Mouse (Mus musculus) midbrain, embryonic 12.5 days (tissue): ENCODE data around the gene Tsr1. TPM values are rescaled to one million over a fixed set of nuclear protein-coding genes. Genes with fewer than 3 reads are reported as not detected.
A peak's percentile ranks its signal among the peaks of the same experiment; 100 is the strongest.

Experiments used
- ATAC-seq: fragments of 200-750 bp; cut with Nextera tagmentation; 2 replicates; pipeline ENCODE4 v1.8.0; 2017; ENCODE audit warnings: low read depth, moderate TSS enrichment, moderate library complexity; ENCODE audit not compliant: low FRiP score
- H3K27ac ChIP-seq: fragments of 300-500 bp; sonication (generic); replicated peaks from 2 replicates; pipeline ENCODE4 v1.5.1; 2016; ENCODE audit warnings: mild to moderate bottlenecking
- H3K27me3 ChIP-seq: fragments of 300-500 bp; sonication (generic); 2 replicates; pipeline ENCODE4 v1.6.1; 2016; ENCODE audit warnings: mild to moderate bottlenecking
- H3K36me3 ChIP-seq: fragments of 300-500 bp; sonication (generic); 2 replicates; pipeline ENCODE4 v1.6.1; 2016
- H3K4me1 ChIP-seq: fragments of 300-500 bp; sonication (generic); 2 replicates; pipeline ENCODE4 v1.6.1; 2016
- H3K4me2 ChIP-seq: fragments of 300-500 bp; sonication (generic); replicated peaks from 2 replicates; pipeline ENCODE4 v1.6.1; 2016; ENCODE audit warnings: mild to moderate bottlenecking, moderate library complexity
- H3K4me3 ChIP-seq: fragments of 300-500 bp; sonication (generic); 2 replicates; pipeline ENCODE4 v1.5.1; 2016; ENCODE audit warnings: mild to moderate bottlenecking
- H3K9ac ChIP-seq: fragments of 300-500 bp; sonication (generic); replicated peaks from 2 replicates; pipeline ENCODE4 v1.6.1; 2016; ENCODE audit warnings: mild to moderate bottlenecking, moderate library complexity
- H3K9me3 ChIP-seq: fragments of 300-500 bp; sonication (generic); 2 replicates; pipeline ENCODE4 v1.6.1; 2016; ENCODE audit warnings: mild to moderate bottlenecking
- WGBS: fragments of 180-500 bp; shearing (Covaris S2); methylation state at CpG from one replicate; pipeline ENCODE4 v1.1.7; 2016; 5-methylcytosine and 5-hydroxymethylcytosine counted together
- polyA plus RNA-seq: library from polyadenylated mRNA; unstranded; fragments of >200 nt; fragmentation: Nextera tagmentation; extraction: Ambion mirVana; gene quantifications from 2 replicates; pipeline ENCODE4 v1.2.1, GENCODE M21; 2016

Gene Tsr1
- polyA plus RNA-seq, 1 experiment from 2014 or later: 36.4 TPM

DNA sequence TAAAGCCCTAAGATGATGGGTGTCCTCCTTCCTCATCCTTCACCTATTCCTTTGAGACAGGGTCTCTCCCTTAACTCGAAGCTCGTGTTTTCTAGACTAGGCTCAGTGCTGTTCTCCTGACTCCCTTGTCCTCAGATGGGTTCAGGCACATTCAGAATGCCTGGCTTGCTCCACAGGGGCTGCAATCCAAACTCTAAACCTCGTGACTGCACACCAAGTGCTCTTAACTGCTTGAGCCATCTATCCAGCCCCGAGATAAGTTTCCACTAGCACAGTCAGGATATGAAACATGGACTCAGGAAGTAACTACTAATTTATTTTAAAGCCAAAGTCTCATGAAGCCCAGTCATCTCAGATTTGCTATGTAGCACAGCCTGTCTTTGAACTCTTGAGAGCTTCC, 27.3 kb upstream of the Tsr1 start:
- Histone ChIP-seq H3K4me3 (no peak overlapping the region), H3K36me3 (peaks cover 25% of the 10 kb centered on the region), H3K9me3 (no peaks in the 10 kb centered on the region), H3K9ac (no peak overlapping the region), H3K27me3 (no peaks in the 10 kb centered on the region), H3K27ac (peak overlapping the region; percentile 76; the same call in 1 of the 2 replicates), H3K4me2 (no peak overlapping the region), H3K4me1 (peaks cover 25% of the 10 kb centered on the region)
- no peak for ATAC-seq
- WGBS: 83% methylated on average over 4 of the region's 4 CpGs

DNA sequence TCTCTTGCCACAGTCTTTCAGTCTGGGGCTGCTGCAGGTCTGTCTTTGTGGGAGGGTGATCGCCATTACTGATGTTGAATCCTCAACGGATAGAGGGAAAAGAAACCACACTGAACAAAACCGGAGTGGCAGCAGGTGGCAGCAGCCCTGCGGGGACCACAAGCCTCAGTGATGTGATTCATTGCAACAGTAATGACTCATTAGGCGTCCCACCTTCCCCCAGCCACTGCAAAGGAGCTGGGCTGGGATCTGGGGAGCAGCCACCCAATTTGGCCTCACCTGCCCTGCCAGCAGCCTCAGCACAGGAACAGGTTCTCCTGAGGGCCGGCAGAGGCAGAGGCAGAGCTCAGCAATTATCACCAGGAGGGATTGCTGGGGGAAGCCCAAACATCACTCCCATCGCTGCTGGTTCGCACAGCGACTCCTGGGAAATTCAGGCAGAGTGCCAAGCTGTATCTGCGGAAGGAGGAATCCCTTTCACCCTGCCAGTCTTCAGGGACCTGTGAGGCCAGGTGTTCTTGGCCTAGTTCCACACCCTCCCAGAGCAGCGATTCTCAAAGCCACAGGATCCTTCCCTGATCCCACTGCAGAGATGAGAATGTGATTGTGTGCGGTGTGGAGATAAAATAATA, 26.8 kb upstream of the Tsr1 start:
- ATAC-seq: no peak
- H3K27ac ChIP-seq: peak overlapping the region; percentile 68

DNA sequence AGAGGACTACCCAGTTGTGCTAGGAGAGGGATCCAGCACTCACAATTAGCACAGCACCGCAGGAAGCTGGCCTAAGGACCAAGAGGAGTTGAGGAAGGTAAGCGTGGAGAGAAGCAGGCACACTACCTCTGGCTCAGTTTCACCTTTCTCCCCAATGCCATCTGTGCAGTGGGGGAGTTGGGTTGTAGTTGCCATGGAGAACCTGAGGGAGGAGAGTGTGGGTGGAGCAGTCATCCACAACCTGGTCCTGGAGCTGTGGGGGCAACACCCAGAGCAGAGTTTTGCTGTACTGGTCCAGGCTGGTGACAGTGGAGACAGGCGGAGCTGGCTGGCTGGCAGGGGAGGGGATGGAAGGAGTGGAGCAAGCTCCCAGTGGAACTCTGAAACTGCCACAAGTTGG, 23.2 kb upstream of the Tsr1 start:
- Histone ChIP-seq H3K4me1 (peaks cover 36% of the 10 kb centered on the region), H3K36me3 (no peaks in the 10 kb centered on the region), H3K4me3 (no peak overlapping the region), H3K4me2 (no peak overlapping the region), H3K27ac (no peak overlapping the region), H3K9me3 (no peaks in the 10 kb centered on the region), H3K27me3 (no peaks in the 10 kb centered on the region), H3K9ac (0 out of 2 replicates have a peak overlapping the region, but pooled peaks have one; percentile 16)
- ATAC-seq: no peak
- 70% methylated on average over 3 of the region's 3 CpGs for WGBS

More for the DNA sequence above, 26.8 kb upstream of the Tsr1 start:
- Histone ChIP-seq H3K9me3 (no peaks in the 10 kb centered on the region), H3K4me2 (no peak overlapping the region), H3K4me1 (peaks cover 26% of the 10 kb centered on the region), H3K4me3 (no peak overlapping the region), H3K9ac (no peak overlapping the region), H3K27me3 (no peaks in the 10 kb centered on the region), H3K36me3 (peaks cover 22% of the 10 kb centered on the region)
- WGBS: 33% methylated on average over 12 of the region's 12 CpGs

DNA sequence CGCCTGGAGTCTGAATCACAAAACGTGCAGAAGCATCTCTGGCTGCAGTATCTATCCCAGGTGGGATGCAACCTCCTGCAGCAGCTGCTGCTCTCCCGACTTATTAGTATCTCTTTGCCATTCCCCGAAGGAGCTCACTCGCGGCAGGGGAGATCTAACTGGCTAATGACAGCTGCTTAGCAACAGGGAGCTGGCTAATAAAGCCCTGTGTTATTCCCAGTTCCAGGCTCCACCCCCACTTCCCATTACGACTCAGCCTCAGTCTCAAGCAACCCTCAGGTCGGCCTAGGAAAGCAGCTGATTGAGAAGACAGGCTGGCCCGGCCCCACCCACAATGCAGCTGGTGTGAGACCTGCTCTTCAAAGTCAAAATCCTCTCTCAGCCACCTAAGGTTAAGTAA, 21.1 kb upstream of the Tsr1 start:
- Histone ChIP-seq H3K4me1 (peaks cover 25% of the 10 kb centered on the region), H3K27me3 (no peaks in the 10 kb centered on the region), H3K9ac (no peak overlapping the region), H3K36me3 (no peaks in the 10 kb centered on the region), H3K27ac (peak overlapping the region; percentile 86), H3K4me3 (no peak overlapping the region), H3K9me3 (no peaks in the 10 kb centered on the region), H3K4me2 (peak overlapping the region; percentile 42)
- peak; percentile 91 for ATAC-seq
- WGBS: 2% methylated on average over 9 of the region's 9 CpGs

DNA sequence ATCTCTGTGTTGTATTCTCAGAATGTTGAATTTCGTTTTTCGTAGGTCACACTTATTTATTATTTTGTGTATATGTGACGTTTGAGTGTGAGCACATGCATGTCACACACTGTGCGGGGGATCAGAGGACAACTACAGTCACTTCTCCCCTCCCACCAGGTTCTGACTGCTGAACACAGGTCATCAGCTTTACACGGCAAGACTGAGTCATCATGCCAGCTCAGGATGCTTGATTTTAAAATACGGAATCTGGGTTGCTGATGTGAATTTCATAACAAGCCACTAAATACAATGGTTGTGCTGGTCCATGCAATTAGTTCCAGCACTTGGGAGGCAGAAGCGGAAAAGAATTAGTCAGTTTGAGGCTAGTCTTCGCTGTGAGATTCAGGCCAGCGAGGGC, 16.9 kb upstream of the Tsr1 start:
- no peak overlapping the region for H3K4me2 ChIP-seq
- WGBS: 88% methylated on average over 9 of the region's 9 CpGs
- H3K36me3 ChIP-seq: peaks cover 5% of the 10 kb centered on the region; the same call in 1 of the 2 replicates
- H3K4me1 ChIP-seq: peaks cover 22% of the 10 kb centered on the region
- no peak overlapping the region for H3K9ac ChIP-seq
- H3K4me3 ChIP-seq: no peak overlapping the region
- no peaks in the 10 kb centered on the region for H3K27me3 ChIP-seq
- no peaks in the 10 kb centered on the region for H3K9me3 ChIP-seq
- no peak overlapping the region for H3K27ac ChIP-seq
- ATAC-seq: no peak

DNA sequence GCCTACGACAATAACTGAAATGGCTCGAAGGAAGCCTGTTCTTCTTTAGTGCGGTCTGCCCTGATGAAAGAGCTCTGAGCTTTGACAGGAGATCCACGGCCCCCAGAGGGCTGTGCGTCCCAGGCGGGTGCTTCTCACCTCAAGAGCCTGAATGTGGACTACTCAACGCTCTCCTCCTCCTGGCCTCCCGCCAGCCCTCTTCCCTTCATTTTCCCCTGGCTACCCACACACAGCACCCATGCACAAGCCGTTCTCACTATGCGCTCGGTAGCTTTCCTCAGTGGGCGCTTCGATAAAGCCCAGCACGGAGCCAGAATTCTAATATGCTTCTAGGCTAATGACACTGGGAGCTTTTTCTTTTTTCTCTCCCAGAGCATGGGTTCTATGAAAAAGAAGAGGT, 15.9 kb upstream of the Tsr1 start:
- H3K27me3 ChIP-seq: no peaks in the 10 kb centered on the region
- ATAC-seq: no peak
- WGBS: 69% methylated on average over 14 of the region's 14 CpGs
- no peak overlapping the region for H3K4me3 ChIP-seq
- H3K4me1 ChIP-seq: peaks cover 12% of the 10 kb centered on the region
- H3K27ac ChIP-seq: peak overlapping the region; percentile 39
- peaks cover 5% of the 10 kb centered on the region; the same call in 1 of the 2 replicates for H3K36me3 ChIP-seq
- no peak overlapping the region for H3K9ac ChIP-seq
- H3K9me3 ChIP-seq: no peaks in the 10 kb centered on the region
- no peak overlapping the region for H3K4me2 ChIP-seq

DNA sequence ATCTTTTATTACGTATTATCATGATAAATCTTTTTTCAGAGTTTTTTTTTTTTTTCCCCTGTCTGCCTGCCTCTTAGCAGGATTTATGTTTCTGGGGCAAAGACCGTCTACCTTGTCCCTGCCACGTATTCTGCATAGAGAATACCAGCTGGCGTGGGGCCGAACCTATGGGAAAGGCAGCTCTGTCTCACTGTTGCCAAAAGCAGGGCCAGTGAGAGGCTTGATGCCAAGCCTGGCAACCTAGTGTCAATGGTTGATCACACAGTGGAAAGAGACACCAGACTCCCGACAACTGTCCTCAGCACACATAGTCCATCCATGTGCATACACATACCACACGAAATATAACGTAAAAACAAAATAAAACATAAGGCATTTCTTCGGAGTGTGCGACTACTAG, 14.8 kb upstream of the Tsr1 start:
- Histone ChIP-seq H3K9me3 (no peaks in the 10 kb centered on the region), H3K9ac (no peak overlapping the region), H3K27me3 (no peaks in the 10 kb centered on the region), H3K4me3 (no peak overlapping the region), H3K27ac (no peak overlapping the region), H3K4me2 (no peak overlapping the region), H3K4me1 (peaks cover 5% of the 10 kb centered on the region; the same call in 1 of the 2 replicates), H3K36me3 (peaks cover 5% of the 10 kb centered on the region; the same call in 1 of the 2 replicates)
- ATAC-seq: no peak
- WGBS: 97% methylated on average over 10 of the region's 10 CpGs

DNA sequence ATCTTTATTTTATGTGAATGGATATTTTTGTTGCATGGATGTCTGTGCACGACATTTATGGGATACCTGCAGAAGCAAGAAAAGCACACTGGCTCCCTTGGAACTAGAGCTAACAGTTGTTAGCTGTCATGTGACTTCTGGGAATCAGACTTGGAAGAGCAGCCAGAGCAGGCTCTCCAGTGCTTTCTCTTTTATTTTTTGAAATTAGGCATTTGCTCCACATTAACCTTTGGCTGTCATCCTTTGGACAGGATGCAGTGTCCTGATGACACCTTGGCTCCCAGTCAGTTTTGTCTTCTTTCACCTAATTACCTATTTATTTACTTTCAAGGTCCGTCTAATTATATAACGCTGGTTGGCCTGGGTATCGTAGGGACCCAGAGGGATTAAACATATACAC, 3.3 kb upstream of the Tsr1 start:
- peaks cover 17% of the 10 kb centered on the region for H3K4me1 ChIP-seq
- no peak overlapping the region for H3K4me2 ChIP-seq
- no peaks in the 10 kb centered on the region for H3K27me3 ChIP-seq
- no peaks in the 10 kb centered on the region for H3K9me3 ChIP-seq
- no peak overlapping the region for H3K27ac ChIP-seq
- peaks cover 5% of the 10 kb centered on the region for H3K36me3 ChIP-seq
- H3K9ac ChIP-seq: no peak overlapping the region
- 86% methylated on average over 4 of the region's 4 CpGs for WGBS
- no peak overlapping the region for H3K4me3 ChIP-seq
- no peak for ATAC-seq

DNA sequence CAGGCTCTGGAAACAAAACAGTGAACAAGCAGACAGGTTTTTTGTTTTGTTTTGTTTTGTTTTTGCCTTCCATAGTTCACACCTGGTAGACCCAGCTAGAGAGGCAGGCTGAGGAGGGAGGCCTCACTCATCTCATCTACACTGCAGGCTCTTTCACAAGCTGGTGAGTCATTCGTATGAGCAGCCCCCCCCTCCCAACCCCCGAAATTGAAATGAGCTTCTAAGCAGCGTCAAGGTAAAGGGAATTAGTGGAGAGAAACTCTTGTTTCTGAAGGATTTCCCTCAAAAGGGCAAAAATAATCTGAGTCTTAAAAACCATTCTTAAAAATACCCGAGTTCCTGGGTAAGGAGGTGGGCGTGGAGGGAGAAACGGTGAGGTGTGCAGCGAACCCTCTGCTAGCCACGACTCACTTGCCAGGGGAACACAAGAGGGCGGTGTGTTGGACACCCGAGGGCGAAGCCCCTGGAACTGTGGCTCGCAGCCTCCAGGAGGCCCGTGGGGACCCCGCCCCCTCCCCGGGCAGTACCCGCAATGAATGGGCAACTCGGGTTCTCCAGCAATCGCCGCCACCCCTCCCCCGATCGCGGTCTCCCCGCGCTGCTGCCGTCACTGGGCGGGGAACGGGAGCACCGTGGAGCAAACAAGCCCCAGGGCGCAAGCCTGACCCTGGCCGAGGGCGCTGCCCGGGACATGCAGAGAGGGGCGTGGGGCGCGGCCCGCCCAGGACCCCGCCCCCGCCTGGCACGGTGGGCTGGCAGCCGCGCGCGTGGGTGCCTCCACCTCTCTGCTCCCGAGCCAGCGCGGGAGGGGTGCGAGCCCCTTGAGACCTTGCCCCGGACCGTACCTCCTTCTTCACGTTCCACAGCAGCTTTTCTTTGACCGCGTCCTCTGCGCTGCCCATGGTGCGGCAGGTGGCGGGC, 1.6 kb upstream of the Tsr1 start:
- Histone ChIP-seq H3K4me3 (peak overlapping the region; percentile 80), H3K9ac (peak overlapping the region; percentile 83), H3K36me3 (peaks cover 21% of the 10 kb centered on the region), H3K9me3 (no peaks in the 10 kb centered on the region), H3K4me1 (peaks cover 17% of the 10 kb centered on the region), H3K27me3 (no peaks in the 10 kb centered on the region), H3K27ac (peak overlapping the region; percentile 91), H3K4me2 (peak overlapping the region; percentile 88)
- ATAC-seq: peak; percentile 70
- WGBS: under 1% methylated on average over 52 of the region's 55 CpGs

DNA sequence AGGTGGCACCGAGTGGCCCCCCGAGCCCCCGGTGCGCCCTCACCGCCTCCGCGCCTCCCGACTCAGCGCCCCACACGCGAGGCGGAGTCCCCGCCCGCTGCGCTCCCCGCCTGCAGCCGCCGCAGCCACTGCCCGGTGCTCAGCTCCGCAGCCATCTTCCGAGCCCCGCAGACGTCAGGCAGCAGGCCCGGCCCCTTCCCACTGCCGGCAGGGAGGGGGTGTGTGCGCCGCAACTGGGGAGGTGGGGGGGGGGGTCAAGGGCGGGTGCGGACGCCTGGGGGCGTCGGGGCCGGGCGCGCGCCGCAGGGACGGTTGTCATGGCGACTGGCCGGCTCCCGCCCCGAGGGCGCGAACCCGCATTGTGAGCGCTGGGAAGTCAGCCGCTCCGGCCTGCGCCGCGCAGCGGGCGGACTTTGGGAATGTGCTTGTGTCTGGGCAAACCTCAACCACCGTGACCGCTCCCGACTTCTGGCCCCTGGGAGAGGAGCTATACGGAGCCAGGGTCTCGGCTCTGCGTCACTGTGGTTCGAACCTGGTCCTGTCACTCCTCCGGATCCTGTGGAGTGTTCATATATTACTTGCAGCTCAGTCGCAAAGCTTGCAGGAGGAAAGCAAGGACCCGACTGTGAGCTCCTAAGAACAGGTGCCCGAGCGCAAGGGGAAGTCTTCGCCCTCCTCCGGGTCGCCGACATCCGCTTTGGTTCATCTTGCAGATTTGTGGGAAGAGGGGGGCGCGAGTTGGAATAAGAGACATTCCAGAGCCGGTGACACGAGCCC, 782 bp upstream of the Tsr1 start, which contains the start of gene Sgsm2:
Gene Sgsm2 (minus strand): TSS at position 160 of the 777 bp plus-strand sequence.
- peak within 1 kb of the TSS; percentile 83 for H3K9ac ChIP-seq
- H3K27ac ChIP-seq: peak within 1 kb of the TSS; percentile 91
- H3K4me1 ChIP-seq: peaks cover 17% of the 10 kb centered on the region
- WGBS: under 1% methylated on average over 62 of the region's 74 CpGs
- peak within 1 kb of the TSS; percentile 88 for H3K4me2 ChIP-seq
- peaks cover 29% of the 10 kb centered on the region for H3K36me3 ChIP-seq
- peak; percentile 86 for ATAC-seq
- H3K27me3 ChIP-seq: no peaks in the 10 kb centered on the region
- H3K4me3 ChIP-seq: peak within 1 kb of the TSS; percentile 80
- no peaks in the 10 kb centered on the region for H3K9me3 ChIP-seq

DNA sequence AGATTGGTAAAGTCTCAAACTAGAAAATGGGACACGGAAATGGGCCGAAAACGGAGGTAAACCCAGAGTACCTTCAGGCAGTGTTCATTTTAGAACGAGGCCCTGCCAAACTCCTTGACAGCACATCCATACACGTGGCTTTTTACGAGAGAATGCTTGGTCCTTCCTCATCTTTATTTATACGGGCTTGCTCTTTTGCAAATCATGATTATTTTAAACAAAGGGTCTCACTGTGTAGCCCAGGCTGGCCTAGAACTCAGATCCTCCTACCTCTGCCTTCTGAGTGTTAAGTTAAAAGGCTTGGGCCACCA, 601 bp downstream of the Tsr1 start:
- Histone ChIP-seq H3K4me2 (peak overlapping the region; percentile 88), H3K4me3 (peak overlapping the region; percentile 80), H3K27ac (peak overlapping the region; percentile 91), H3K36me3 (peaks cover 40% of the 10 kb centered on the region), H3K9me3 (no peaks in the 10 kb centered on the region), H3K4me1 (peaks cover 17% of the 10 kb centered on the region), H3K9ac (peak overlapping the region; percentile 83), H3K27me3 (no peaks in the 10 kb centered on the region)
- WGBS: under 1% methylated on average over 7 of the region's 7 CpGs
- ATAC-seq: no peak
